Mouse (Mus musculus) hindbrain, postnatal 0 days (tissue): ENCODE measurements at regions not wholly inside any gene's neighbourhood (a gene's known extent, or its start where the extent isn't known, plus 50 kb on each side); places are given as distances from the start of the nearest gene placed in this dataset.

Experiments
- ATAC-seq: fragments of 200-750 bp; cut with Nextera tagmentation; 2 replicates; pipeline ENCODE4 v1.8.0; 2017; ENCODE audit warnings: mild to moderate bottlenecking, moderate TSS enrichment, moderate library complexity
- DNase-seq: peaks from one replicate; pipeline ENCODE4 v3.0.0-alpha.2; 2015; ENCODE audit warnings: low spot score
- H3K27ac ChIP-seq: fragments of 300-500 bp; sonication (generic); 2 replicates; pipeline ENCODE4 v1.5.1; 2014; ENCODE audit warnings: mild to moderate bottlenecking
- H3K27me3 ChIP-seq: fragments of 300-500 bp; sonication (generic); 2 replicates; pipeline ENCODE4 v1.6.1; 2014; ENCODE audit warnings: low read length, mixed read lengths; ENCODE audit not compliant: insufficient read depth
- H3K36me3 ChIP-seq: fragments of 300-500 bp; sonication (generic); 2 replicates; pipeline ENCODE4 v1.6.1; 2014; ENCODE audit warnings: low read length, mixed read lengths; ENCODE audit not compliant: insufficient read depth
- H3K4me1 ChIP-seq: fragments of 300-500 bp; sonication (generic); 2 replicates; pipeline ENCODE4 v1.6.1; 2014; ENCODE audit warnings: antibody characterized with exemption, low read length, mixed read lengths; ENCODE audit not compliant: insufficient read depth
- H3K4me2 ChIP-seq: fragments of 300-500 bp; sonication (generic); 2 replicates; pipeline ENCODE4 v1.6.1; 2014; ENCODE audit warnings: low read depth, mild to moderate bottlenecking, low read length, moderate library complexity, mixed read lengths
- H3K4me3 ChIP-seq: fragments of 300-500 bp; sonication (generic); 2 replicates; pipeline ENCODE4 v1.5.1; 2014; ENCODE audit warnings: low read length
- H3K9ac ChIP-seq: fragments of 300-500 bp; sonication (generic); replicated peaks from 2 replicates; pipeline ENCODE4 v1.6.1; 2014; ENCODE audit warnings: mild to moderate bottlenecking, low read length, moderate library complexity, mixed read lengths
- H3K9me3 ChIP-seq: fragments of 300-500 bp; sonication (generic); 2 replicates; pipeline ENCODE4 v1.6.1; 2016; ENCODE audit warnings: low read length, mixed read lengths
- CTCF ChIP-seq: IDR thresholded peaks from 2 replicates; pipeline ENCODE4 v1.5.1; 2016; ENCODE audit warnings: antibody characterized with exemption, control low read depth, low read depth
- WGBS: fragments of 180-500 bp; shearing (Covaris S2); extraction: QIAGEN DNeasy Blood & Tissue Kit; methylation state at CpG from one replicate; pipeline ENCODE4 v1.1.7; 2014; 5-methylcytosine and 5-hydroxymethylcytosine counted together

DNA sequence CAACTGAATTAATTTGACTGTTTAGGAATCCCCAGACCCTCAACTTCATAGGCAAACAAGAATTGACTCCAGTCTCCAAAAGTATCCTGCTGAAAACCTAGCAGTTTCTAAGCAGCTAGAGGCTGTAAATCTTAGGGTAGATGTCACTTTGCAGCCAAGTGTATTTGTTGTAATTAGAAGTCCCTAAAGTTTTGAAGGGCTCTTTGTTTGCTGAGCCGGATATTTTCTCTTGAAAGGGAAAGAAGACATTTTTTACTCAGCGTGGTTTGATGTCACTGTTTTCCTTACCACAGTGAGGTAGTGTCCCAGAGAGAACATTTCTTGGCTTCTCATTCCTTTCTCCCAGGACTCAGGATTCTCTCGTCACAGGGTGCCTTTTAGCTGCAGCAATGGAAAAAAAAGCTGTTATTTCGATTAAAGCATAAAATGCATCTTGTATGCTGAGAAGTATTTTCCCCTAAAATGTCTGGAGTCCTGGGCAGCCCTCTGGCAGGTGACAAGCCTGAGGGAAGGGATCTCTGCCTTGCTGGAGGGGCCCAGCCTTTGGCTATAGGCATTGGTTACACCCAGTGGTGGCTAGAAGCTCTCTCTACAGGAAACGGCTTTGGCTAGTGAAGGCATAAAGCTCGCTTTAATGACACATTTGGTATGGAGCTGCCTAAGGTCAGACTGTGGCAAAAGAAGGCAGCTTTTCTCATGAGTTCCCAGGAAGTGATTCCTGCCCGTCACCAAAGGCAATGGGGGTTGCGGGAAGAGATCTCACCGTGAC lies 74.1 kb upstream of the Clnk start:
- peak overlapping the region; percentile 20; the same call in 1 of the 2 replicates for H3K27ac ChIP-seq
- no peaks in the 10 kb centered on the region for H3K4me1 ChIP-seq
- H3K4me2 ChIP-seq: no peak overlapping the region
- no peak overlapping the region for H3K9ac ChIP-seq
- no peak for TF ChIP-seq CTCF
- H3K27me3 ChIP-seq: no peaks in the 10 kb centered on the region
- H3K36me3 ChIP-seq: no peaks in the 10 kb centered on the region
- DNase-seq (peak; percentile 52), ATAC-seq (peak; percentile 70)
- 50% methylated on average over 9 of the region's 9 CpGs for WGBS
- H3K4me3 ChIP-seq: no peak overlapping the region
- H3K9me3 ChIP-seq: no peaks in the 10 kb centered on the region

GRCm38 (mm10) chr5:38945903-38946686 lies 69.5 kb upstream of the Clnk start:
- no peaks in the 10 kb centered on the region for H3K27me3 ChIP-seq
- H3K9me3 ChIP-seq: no peaks in the 10 kb centered on the region
- H3K4me2 ChIP-seq: no peak overlapping the region
- no peak overlapping the region for H3K27ac ChIP-seq
- H3K4me3 ChIP-seq: no peak overlapping the region
- WGBS: 77% methylated on average over 5 of the region's 5 CpGs
- no peaks in the 10 kb centered on the region for H3K4me1 ChIP-seq
- H3K9ac ChIP-seq: no peak overlapping the region
- no peak for ATAC-seq
- H3K36me3 ChIP-seq: no peaks in the 10 kb centered on the region
- no peak for TF ChIP-seq CTCF
- DNase-seq: no peak

GRCm38 (mm10) chr5:38932382-38933079 lies 55.9 kb upstream of the Clnk start:
- Histone ChIP-seq H3K27me3 (no peaks in the 10 kb centered on the region), H3K4me2 (no peak overlapping the region), H3K4me1 (no peaks in the 10 kb centered on the region), H3K4me3 (no peak overlapping the region), H3K27ac (no peak overlapping the region), H3K9me3 (no peaks in the 10 kb centered on the region), H3K9ac (no peak overlapping the region), H3K36me3 (no peaks in the 10 kb centered on the region)
- WGBS: 69% methylated on average over 7 of the region's 7 CpGs
- no peak for ATAC-seq
- DNase-seq: no peak
- TF ChIP-seq CTCF: no peak

DNA sequence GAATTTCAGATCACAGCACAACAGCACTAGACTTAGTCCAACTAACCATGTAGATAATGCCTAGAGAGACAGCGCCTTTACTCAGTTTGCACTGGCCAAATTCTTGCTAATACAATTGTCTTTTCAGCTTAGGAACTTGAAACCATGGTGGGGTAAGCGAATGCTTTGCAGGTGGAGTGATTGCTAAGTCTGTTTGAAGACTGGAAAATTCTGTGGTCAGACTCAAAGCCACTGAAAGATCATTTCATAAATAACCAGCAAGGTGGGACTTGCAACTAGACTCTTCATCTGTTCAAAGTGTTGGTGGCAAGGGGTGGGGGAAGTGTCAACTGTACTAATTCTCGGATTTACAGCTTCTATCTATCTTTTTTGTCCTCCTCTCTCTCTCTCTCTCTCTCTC lies 50.4 kb upstream of the Clnk start:
- H3K4me1 ChIP-seq: no peaks in the 10 kb centered on the region
- H3K4me2 ChIP-seq: no peak overlapping the region
- H3K36me3 ChIP-seq: no peaks in the 10 kb centered on the region
- ATAC-seq (no peak), DNase-seq (no peak)
- H3K9ac ChIP-seq: no peak overlapping the region
- no peaks in the 10 kb centered on the region for H3K27me3 ChIP-seq
- 86% methylated on average over 3 of the region's 3 CpGs for WGBS
- no peak for TF ChIP-seq CTCF
- no peak overlapping the region for H3K27ac ChIP-seq
- H3K9me3 ChIP-seq: no peaks in the 10 kb centered on the region
- H3K4me3 ChIP-seq: no peak overlapping the region
